Mouse (Mus musculus): ENCODE measurements around the gene Rnf31. TPM values are rescaled to one million over a fixed set of nuclear protein-coding genes. Genes with fewer than 3 reads are reported as not detected.

Rnf31 gene
- polyA plus RNA-seq (2015; fragmentation: Nextera tagmentation; extraction: Ambion mirVana) = 17.9 and 18.1 TPM in 2 replicates

DNA sequence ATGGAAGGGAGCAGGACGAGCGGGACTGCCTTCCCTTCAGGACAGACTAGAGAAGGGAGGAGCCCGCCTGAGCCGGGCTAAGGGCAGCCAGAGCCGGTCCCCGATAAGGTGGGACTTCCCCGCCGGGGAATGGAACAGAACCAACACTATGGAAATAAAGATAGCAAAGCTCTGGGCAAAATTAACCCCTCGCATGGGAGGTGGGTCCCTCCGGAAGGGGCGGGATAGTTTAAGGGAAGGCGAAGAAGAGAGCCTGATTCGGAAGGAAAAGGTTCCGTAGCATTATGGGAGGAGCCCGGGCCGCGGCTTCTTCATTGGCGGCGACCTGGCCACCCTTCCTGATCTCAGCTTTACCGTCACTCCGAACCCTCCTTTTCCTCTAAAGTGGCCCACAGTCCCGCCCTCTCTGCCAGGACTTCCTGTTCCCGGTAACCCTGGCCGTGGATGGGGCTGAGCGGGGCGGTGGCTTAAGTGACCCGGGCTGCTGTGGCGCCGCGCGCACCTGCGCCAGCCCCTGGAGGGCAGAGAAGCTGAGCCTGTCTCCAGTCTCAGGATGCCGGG is at the start of gene Rnf31:
Rnf31 (plus strand) TSS at position 378 of the 561 bp plus-strand sequence.
- Histone ChIP-seq H3K4me3 (replicated peaks) (peak within 1 kb of the TSS; percentile 98), H3K27me3 (no peaks in the 10 kb centered on the region), H3K4me2 (replicated peaks) (peak within 1 kb of the TSS; percentile 93), H3K4me1 (peaks cover 19% of the 10 kb centered on the region), H3K27ac (replicated peaks) (peak within 1 kb of the TSS; percentile 97), H3K9me3 (replicated peaks) (no peaks in the 10 kb centered on the region), H3K9ac (peak within 1 kb of the TSS; percentile 94), H3K36me3 (peaks cover 37% of the 10 kb centered on the region)
- 0% methylated on average over 33 of the region's 33 CpGs for WGBS
- peak; percentile 89 for ATAC-seq (ENCODE audit: insufficient number of reproducible peaks, low FRiP score, low TSS enrichment, low read depth)

DNA sequence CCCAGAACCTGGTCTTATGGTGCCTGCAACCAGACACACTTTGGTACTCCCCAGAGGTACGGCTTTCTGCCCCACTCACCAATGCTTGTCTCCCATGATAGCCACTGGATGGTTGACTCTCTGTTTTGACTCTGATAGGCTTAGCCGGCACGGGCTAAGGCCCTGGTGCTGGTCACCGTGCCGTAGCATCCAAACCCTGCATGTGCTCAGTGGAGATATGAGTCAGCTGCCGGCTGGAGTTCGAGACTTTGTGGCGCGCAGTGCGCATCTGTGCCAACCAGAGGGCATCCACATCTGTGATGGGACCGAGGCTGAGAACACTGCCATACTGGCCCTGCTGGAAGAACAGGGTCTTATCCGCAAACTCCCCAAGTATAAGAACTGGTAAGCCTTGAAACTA is 49.2 kb upstream of the Rnf31 start:
- H3K27me3 ChIP-seq = no peaks in the 10 kb centered on the region
- no peak overlapping the region for H3K4me3 ChIP-seq (replicated peaks)
- H3K4me1 ChIP-seq = peaks cover 22% of the 10 kb centered on the region
- 97% methylated on average over 12 of the region's 12 CpGs for WGBS
- no peaks in the 10 kb centered on the region for H3K9me3 ChIP-seq (replicated peaks)
- H3K9ac ChIP-seq = no peak overlapping the region
- no peak overlapping the region for H3K27ac ChIP-seq (replicated peaks)
- H3K4me2 ChIP-seq (replicated peaks) = no peak overlapping the region
- peaks cover 33% of the 10 kb centered on the region for H3K36me3 ChIP-seq
- ATAC-seq (ENCODE audit: insufficient number of reproducible peaks, low FRiP score, low TSS enrichment, low read depth) = no peak

DNA sequence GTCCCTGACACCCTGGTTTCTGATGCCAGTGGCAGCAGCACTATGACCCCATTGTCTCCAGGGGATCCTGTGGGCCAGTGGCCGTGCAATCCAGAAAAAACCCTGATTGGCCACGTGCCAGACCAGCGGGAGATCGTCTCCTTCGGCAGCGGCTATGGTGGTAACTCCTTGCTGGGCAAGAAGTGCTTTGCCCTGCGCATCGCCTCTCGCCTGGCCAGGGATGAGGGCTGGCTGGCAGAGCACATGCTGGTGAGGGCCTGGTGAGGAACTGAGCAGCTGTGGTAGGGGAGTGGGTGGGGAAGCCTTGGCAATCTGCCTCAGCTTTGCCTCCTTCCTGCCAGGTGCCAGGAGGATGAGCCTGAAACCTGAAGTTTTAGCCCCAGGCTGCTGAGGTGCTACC is 47.2 kb upstream of the Rnf31 start:
- no peak for ATAC-seq (ENCODE audit: insufficient number of reproducible peaks, low FRiP score, low TSS enrichment, low read depth)
- peaks cover 22% of the 10 kb centered on the region for H3K4me1 ChIP-seq
- H3K27me3 ChIP-seq = no peaks in the 10 kb centered on the region
- no peak overlapping the region for H3K4me3 ChIP-seq (replicated peaks)
- no peak overlapping the region for H3K9ac ChIP-seq
- H3K4me2 ChIP-seq (replicated peaks) = no peak overlapping the region
- H3K36me3 ChIP-seq = peaks cover 54% of the 10 kb centered on the region
- WGBS = 76% methylated on average over 9 of the region's 9 CpGs
- H3K27ac ChIP-seq (replicated peaks) = no peak overlapping the region
- H3K9me3 ChIP-seq (replicated peaks) = no peaks in the 10 kb centered on the region

DNA sequence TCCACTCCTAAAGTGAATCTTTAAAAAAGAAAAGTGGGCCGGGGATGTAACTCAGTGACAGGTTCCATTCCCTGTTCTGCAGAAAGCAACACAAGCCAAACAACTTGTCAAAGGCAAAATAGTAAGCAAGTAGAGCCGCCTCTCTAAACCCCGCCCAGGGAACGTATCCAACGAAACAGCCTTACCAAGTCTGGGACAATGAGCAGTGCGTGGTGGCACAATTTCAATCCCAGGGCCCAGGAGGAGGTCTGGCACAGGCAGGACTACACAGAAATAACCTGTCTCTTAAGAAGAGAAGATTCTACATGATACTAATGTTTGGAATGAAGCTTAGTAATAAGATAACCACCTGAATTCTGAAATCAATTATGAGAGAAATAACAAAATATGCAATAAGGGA is 41.3 kb upstream of the Rnf31 start:
- no peak overlapping the region for H3K9ac ChIP-seq
- 82% methylated on average over 6 of the region's 6 CpGs for WGBS
- no peak for ATAC-seq (ENCODE audit: insufficient number of reproducible peaks, low FRiP score, low TSS enrichment, low read depth)

DNA sequence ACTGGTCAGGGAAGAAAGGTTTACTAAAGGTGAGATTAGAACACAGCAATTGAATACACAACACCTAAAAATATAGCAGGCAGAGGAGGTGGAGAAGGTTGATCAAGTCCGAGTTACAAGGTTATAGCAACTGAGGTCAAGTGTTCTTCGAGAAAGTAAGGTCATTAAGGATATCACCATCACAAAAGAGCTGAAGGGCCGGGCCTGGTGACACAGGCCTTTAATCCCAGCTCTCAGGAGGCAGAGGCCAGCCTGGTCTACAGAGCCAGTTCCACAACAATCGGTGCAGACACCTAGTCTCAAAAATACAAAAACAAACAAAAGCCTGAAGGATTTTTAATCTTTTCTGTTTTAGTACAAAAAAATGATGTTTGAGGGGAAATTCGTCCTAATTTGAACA is 40.2 kb upstream of the Rnf31 start:
- no peak for ATAC-seq (ENCODE audit: insufficient number of reproducible peaks, low FRiP score, low TSS enrichment, low read depth)
- no peak overlapping the region for H3K27ac ChIP-seq (replicated peaks)
- no peaks in the 10 kb centered on the region for H3K9me3 ChIP-seq (replicated peaks)
- no peak overlapping the region for H3K4me3 ChIP-seq (replicated peaks)
- 73% methylated on average over 5 of the region's 5 CpGs for WGBS
- no peak overlapping the region for H3K9ac ChIP-seq
- peaks cover 35% of the 10 kb centered on the region for H3K36me3 ChIP-seq
- no peaks in the 10 kb centered on the region for H3K27me3 ChIP-seq
- H3K4me2 ChIP-seq (replicated peaks) = no peak overlapping the region
- no peaks in the 10 kb centered on the region for H3K4me1 ChIP-seq

More for the DNA sequence above, 41.3 kb upstream of the Rnf31 start:
- no peak overlapping the region for H3K4me2 ChIP-seq (replicated peaks)
- peaks cover 43% of the 10 kb centered on the region for H3K36me3 ChIP-seq
- H3K4me1 ChIP-seq = no peaks in the 10 kb centered on the region
- no peaks in the 10 kb centered on the region for H3K9me3 ChIP-seq (replicated peaks)
- no peak overlapping the region for H3K4me3 ChIP-seq (replicated peaks)
- no peak overlapping the region for H3K27ac ChIP-seq (replicated peaks)
- no peaks in the 10 kb centered on the region for H3K27me3 ChIP-seq

DNA sequence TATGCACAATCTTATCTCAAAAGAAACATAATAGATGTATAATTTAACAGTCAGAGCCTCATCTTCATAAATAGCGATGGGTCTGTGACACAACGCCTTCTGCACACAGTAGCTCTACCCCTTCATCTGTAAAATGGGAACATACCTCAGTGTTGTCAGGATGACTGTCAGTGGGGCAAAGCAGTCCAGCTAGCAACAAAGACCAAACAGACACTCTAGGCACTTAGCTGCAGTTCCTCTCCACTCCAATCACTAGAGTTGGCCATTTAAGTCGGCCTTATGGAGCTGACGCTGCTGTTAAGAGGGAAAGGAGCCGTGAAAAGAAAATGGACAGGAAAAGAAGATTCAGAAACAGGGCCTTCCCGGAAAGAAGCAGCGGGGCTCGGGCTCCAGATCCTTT is 39.7 kb upstream of the Rnf31 start:
- H3K9ac ChIP-seq = no peak overlapping the region
- no peaks in the 10 kb centered on the region for H3K27me3 ChIP-seq
- no peak overlapping the region for H3K4me2 ChIP-seq (replicated peaks)
- no peaks in the 10 kb centered on the region for H3K9me3 ChIP-seq (replicated peaks)
- WGBS = 86% methylated on average over 8 of the region's 8 CpGs
- peaks cover 32% of the 10 kb centered on the region for H3K36me3 ChIP-seq
- no peak overlapping the region for H3K4me3 ChIP-seq (replicated peaks)
- no peak for ATAC-seq (ENCODE audit: insufficient number of reproducible peaks, low FRiP score, low TSS enrichment, low read depth)
- H3K27ac ChIP-seq (replicated peaks) = no peak overlapping the region
- H3K4me1 ChIP-seq = no peaks in the 10 kb centered on the region

DNA sequence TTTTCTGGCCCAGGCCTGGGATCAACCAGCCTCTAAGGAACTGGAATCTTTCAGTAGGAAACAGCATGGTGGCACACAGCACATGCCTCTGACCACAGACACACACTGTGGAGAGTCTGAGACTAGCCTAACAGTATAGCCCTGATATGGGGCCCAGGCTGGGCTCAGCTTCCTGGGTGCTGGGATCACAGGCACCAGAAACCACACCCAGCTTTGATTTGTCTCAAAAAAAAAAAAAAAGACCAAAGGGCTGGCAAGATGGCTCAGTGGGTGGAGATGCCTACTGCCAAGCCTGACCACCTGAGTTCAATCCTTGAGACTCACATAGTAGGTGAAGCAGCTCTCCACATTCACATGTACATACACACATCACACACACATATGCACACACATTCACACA is 36.9 kb upstream of the Rnf31 start:
- Histone ChIP-seq H3K9ac (no peak overlapping the region), H3K36me3 (peaks cover 7% of the 10 kb centered on the region; the same call in 1 of the 2 replicates), H3K27ac (replicated peaks) (no peak overlapping the region), H3K4me3 (replicated peaks) (no peak overlapping the region), H3K4me1 (no peaks in the 10 kb centered on the region), H3K27me3 (no peaks in the 10 kb centered on the region), H3K4me2 (replicated peaks) (no peak overlapping the region), H3K9me3 (replicated peaks) (no peaks in the 10 kb centered on the region)
- ATAC-seq (ENCODE audit: insufficient number of reproducible peaks, low FRiP score, low TSS enrichment, low read depth) = no peak

DNA sequence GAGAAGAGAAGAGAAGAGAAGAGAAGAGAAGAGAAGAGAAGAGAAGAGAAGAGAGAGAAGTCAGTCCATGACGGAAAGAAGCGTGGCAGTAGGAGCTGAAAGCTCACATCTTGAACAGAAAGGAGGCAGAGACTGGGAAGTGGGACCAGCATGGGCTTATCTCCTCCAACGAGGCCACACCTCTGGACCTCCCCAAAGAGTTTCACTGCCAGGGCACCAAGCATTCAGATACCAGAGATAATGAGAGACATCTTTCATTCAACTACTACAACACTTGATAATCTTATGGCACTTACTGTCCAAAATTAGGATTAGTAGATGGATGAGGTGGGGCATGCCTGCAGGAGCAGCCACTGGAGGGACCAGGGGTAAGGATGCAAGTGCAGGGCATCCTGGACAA is 35.7 kb upstream of the Rnf31 start:
- H3K27ac ChIP-seq (replicated peaks) = no peak overlapping the region
- no peaks in the 10 kb centered on the region for H3K4me1 ChIP-seq
- ATAC-seq (ENCODE audit: insufficient number of reproducible peaks, low FRiP score, low TSS enrichment, low read depth) = no peak
- no peak overlapping the region for H3K4me3 ChIP-seq (replicated peaks)
- H3K36me3 ChIP-seq = 0 out of 2 replicates have a peak, but pooled peaks cover under 1% of the 10 kb centered on the region
- 84% methylated on average over 3 of the region's 3 CpGs for WGBS
- no peak overlapping the region for H3K4me2 ChIP-seq (replicated peaks)
- no peaks in the 10 kb centered on the region for H3K9me3 ChIP-seq (replicated peaks)
- H3K27me3 ChIP-seq = no peaks in the 10 kb centered on the region
- no peak overlapping the region for H3K9ac ChIP-seq

DNA sequence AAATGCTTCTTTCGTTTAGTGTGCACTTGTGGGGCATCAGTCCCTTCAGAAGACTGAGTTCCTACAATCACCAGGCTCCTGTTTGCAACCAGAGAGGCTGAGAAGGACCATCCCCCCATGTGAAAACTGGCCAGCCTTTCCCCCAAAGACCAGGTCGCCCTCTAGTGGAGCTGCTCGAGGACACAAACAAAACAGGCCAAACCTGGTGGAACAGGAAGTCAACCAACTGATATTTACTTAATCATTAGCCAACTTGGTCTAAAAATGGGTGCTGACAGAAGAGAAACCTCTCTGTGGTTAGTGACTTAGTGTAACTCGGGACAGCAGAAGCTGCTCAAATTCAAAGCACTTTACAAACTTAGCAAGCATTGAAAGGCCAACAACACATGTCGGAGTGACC is 34.5 kb upstream of the Rnf31 start:
- Histone ChIP-seq H3K4me2 (replicated peaks) (no peak overlapping the region), H3K4me3 (replicated peaks) (no peak overlapping the region), H3K4me1 (peaks cover 11% of the 10 kb centered on the region), H3K27ac (replicated peaks) (no peak overlapping the region), H3K9ac (no peak overlapping the region), H3K9me3 (replicated peaks) (no peaks in the 10 kb centered on the region), H3K27me3 (no peaks in the 10 kb centered on the region), H3K36me3 (no peaks in the 10 kb centered on the region)
- ATAC-seq (ENCODE audit: insufficient number of reproducible peaks, low FRiP score, low TSS enrichment, low read depth) = no peak
- WGBS = 25% methylated on average over 5 of the region's 5 CpGs

DNA sequence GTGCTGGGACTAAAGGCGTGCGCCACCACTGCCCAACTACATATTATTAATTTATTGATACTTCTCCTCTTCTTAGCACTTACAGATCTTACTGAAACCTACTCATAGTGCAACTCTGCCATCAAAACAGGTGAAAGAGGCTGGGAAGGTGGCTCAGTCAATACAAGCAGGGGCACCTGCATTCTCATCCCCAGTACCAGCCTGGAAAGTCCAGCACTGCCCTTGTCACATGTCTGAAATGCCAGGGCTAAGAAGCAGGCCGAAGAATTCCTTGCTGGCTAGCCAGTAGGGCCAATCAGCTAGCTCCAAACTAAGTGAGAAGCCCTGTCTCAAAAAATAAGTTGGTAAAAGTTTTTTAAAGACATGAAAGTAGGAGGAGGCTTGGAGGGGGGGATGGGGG is 33.9 kb upstream of the Rnf31 start:
- H3K27me3 ChIP-seq = no peaks in the 10 kb centered on the region
- H3K4me2 ChIP-seq (replicated peaks) = no peak overlapping the region
- peaks cover 14% of the 10 kb centered on the region for H3K4me1 ChIP-seq
- ATAC-seq (ENCODE audit: insufficient number of reproducible peaks, low FRiP score, low TSS enrichment, low read depth) = no peak
- WGBS = 94% methylated on average over 3 of the region's 3 CpGs
- H3K36me3 ChIP-seq = no peaks in the 10 kb centered on the region
- H3K4me3 ChIP-seq (replicated peaks) = no peak overlapping the region
- no peak overlapping the region for H3K9ac ChIP-seq
- no peak overlapping the region for H3K27ac ChIP-seq (replicated peaks)
- no peaks in the 10 kb centered on the region for H3K9me3 ChIP-seq (replicated peaks)

DNA sequence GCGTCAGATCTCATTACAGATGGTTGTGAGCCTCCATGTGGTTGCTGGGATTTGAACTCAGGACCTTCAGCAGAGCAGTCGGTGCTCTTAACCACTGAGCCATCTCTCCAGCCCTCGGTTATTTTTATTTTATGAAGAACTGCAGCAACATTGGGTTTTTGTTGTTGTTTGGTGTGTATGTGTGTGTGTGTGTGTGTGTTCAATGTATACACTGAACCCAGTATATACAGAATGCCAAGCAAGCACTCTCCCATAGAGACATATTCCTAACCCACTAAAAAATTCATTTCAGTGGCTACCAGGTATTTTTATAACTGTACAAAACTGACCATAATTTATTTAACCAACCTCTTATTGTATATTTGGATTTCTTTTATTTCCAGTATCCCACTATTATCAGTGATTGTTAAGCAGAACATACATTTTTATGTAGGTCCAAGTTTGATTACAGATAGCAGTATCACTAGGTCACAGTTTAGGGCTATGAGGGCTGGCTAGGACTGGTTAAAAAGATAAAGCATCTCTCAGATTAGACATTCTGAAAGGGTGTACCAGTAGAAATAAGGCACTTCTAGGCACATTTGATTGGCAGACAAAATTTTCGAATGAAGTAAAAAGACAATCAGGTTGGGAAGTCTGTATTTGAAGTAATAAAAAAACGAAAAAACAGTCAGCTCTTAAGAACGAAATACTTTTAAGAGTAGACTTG is 32.6 kb upstream of the Rnf31 start:
- Histone ChIP-seq H3K9ac (no peak overlapping the region), H3K4me2 (replicated peaks) (peak overlapping the region; percentile 83), H3K4me3 (replicated peaks) (peak overlapping the region; percentile 71), H3K4me1 (peaks cover 14% of the 10 kb centered on the region), H3K9me3 (replicated peaks) (no peaks in the 10 kb centered on the region), H3K27me3 (no peaks in the 10 kb centered on the region), H3K27ac (replicated peaks) (no peak overlapping the region), H3K36me3 (peaks cover 11% of the 10 kb centered on the region)
- WGBS = 52% methylated on average over 6 of the region's 6 CpGs
- ATAC-seq (ENCODE audit: insufficient number of reproducible peaks, low FRiP score, low TSS enrichment, low read depth) = no peak

DNA sequence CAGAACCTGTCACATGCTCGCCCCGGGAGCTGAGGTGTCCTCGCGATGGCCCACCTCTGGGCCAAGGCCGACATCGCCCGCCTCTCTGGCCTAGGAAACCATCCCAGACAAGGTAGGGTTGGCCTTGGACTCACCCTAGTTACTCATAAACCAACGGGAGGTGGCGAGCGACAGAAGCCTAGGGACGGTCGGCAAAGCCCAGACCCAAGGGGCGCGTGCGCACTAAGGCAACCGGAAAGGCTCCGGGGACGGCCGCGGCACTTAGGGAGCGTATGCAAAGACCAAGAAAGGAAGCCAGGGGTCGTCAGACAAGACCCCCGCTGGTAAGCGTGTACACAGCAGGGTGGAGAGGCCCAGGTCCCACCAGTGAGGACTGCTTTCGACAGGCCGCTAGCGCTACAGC is 31.7 kb upstream of the Rnf31 start, which contains the start of gene Dcaf11:
Dcaf11 (plus strand) TSS at position 208 of the 403 bp plus-strand sequence.
- WGBS = under 1% methylated on average over 27 of the region's 27 CpGs
- peak within 1 kb of the TSS; percentile 71 for H3K4me3 ChIP-seq (replicated peaks)
- peak within 1 kb of the TSS; percentile 98 for H3K27ac ChIP-seq (replicated peaks)
- H3K9me3 ChIP-seq (replicated peaks) = no peaks in the 10 kb centered on the region
- peaks cover 14% of the 10 kb centered on the region for H3K4me1 ChIP-seq
- ATAC-seq (ENCODE audit: insufficient number of reproducible peaks, low FRiP score, low TSS enrichment, low read depth) = peak; percentile 79
- H3K9ac ChIP-seq = peak within 1 kb of the TSS; percentile 86
- peaks cover 21% of the 10 kb centered on the region for H3K36me3 ChIP-seq
- peak within 1 kb of the TSS; percentile 83 for H3K4me2 ChIP-seq (replicated peaks)
- H3K27me3 ChIP-seq = no peaks in the 10 kb centered on the region
